ENCODE assay signal across 8 mouse cellular contexts in genomic region chr9:102719085-102719484, GRCm38 (mm10). TPM values are rescaled to one million over a fixed set of nuclear protein-coding genes. Genes with fewer than 3 reads are reported as not detected.
DNase-seq lines count a peak whose midpoint lies in the region; ATAC-seq and TF ChIP-seq lines count a peak whose summit lies in the region.

No protein-coding gene starts in this region.

- no peaks in the 10 kb centered on the region for H3K27me3 ChIP-seq in hindbrain, embryonic 13.5 days
- peaks cover 6% of the 10 kb centered on the region; the same call in 1 of the 2 replicates for H3K27me3 ChIP-seq in midbrain, embryonic 11.5 days (ENCODE audit: control insufficient read depth, insufficient read depth, low read length)

- no peak for TF ChIP-seq CTCF in bone marrow, adult 2 months (IDR thresholded peaks at IDR 0.05; ENCODE audit: control insufficient read depth, insufficient read depth, low read length)

- WGBS in bone marrow, adult 2 months: 50% methylated on average over 4 of the region's 4 CpGs
- WGBS in hindbrain, embryonic 13.5 days: 0% methylated on average over 4 of the region's 4 CpGs
- 2% methylated on average over 4 of the region's 4 CpGs for WGBS in midbrain, embryonic 11.5 days

- no peak overlapping the region for H3K27ac ChIP-seq in bone marrow, adult 2 months (ENCODE audit: control insufficient read depth, insufficient read depth, low read depth, low read length, poor library complexity)
- H3K27ac ChIP-seq in hindbrain, embryonic 13.5 days: peak overlapping the region; percentile 99
- peak overlapping the region; percentile 98; the same call in 1 of the 2 replicates for H3K27ac ChIP-seq in midbrain, embryonic 11.5 days (ENCODE audit: low read depth, low read length)

- H3K4me2 ChIP-seq in hindbrain, embryonic 13.5 days: peak overlapping the region; percentile 95
- peak overlapping the region; percentile 83 for H3K4me2 ChIP-seq in midbrain, embryonic 11.5 days

- no peak for TF ChIP-seq POLR2A in bone marrow, adult 2 months (IDR thresholded peaks at IDR 0.05; ENCODE audit: borderline replicate concordance, control insufficient read depth, low read depth, low read length)

- peaks cover 38% of the 10 kb centered on the region for H3K36me3 ChIP-seq in hindbrain, embryonic 13.5 days
- H3K36me3 ChIP-seq in midbrain, embryonic 11.5 days (ENCODE audit: control insufficient read depth, insufficient read depth, low read length): peaks cover 29% of the 10 kb centered on the region

- H3K9me3 ChIP-seq in hindbrain, embryonic 13.5 days: no peaks in the 10 kb centered on the region
- H3K9me3 ChIP-seq in midbrain, embryonic 11.5 days (ENCODE audit: control insufficient read depth, low read length): no peaks in the 10 kb centered on the region

- DNase-seq in heart, adult 11 months: peak; percentile 94
- no peak for DNase-seq in heart, postnatal 4 days
- peak; percentile 91 for DNase-seq in midbrain, embryonic 11.5 days (ENCODE audit: low spot score, missing footprints)
- no peak for DNase-seq in ovary, postnatal 14 days (ENCODE audit: low spot score)
- DNase-seq in thymus, postnatal 25 days: no peak
- DNase-seq in layer of hippocampus, adult 18-20 months (ENCODE audit: low spot score in 2 of 2): no peak

- no peak for ATAC-seq in hindbrain, embryonic 13.5 days (ENCODE audit: low FRiP score)
- no peak for ATAC-seq in midbrain, embryonic 11.5 days (ENCODE audit: low FRiP score)

- peak overlapping the region; percentile 84 for H3K4me3 ChIP-seq in bone marrow, adult 2 months (replicated peaks; ENCODE audit: control insufficient read depth, low read depth, low read length)
- peak overlapping the region; percentile 90 for H3K4me3 ChIP-seq in hindbrain, embryonic 13.5 days
- H3K4me3 ChIP-seq in midbrain, embryonic 11.5 days (ENCODE audit: low read depth, low read length): peak overlapping the region; percentile 85

- H3K4me1 ChIP-seq in bone marrow, adult 2 months (ENCODE audit: control insufficient read depth, insufficient read depth, low read length): no peaks in the 10 kb centered on the region
- H3K4me1 ChIP-seq in hindbrain, embryonic 13.5 days (replicated peaks): peaks cover 73% of the 10 kb centered on the region
- peaks cover 68% of the 10 kb centered on the region for H3K4me1 ChIP-seq in midbrain, embryonic 11.5 days (ENCODE audit: control insufficient read depth, insufficient read depth, low read length)

- peak overlapping the region; percentile 100 for H3K9ac ChIP-seq in hindbrain, embryonic 13.5 days
- peak overlapping the region; percentile 99 for H3K9ac ChIP-seq in midbrain, embryonic 11.5 days (ENCODE audit: low read length)

RNA-seq across cellular contexts. Expression of gene Amotl2, which starts 2.6 kb away (rescaled TPM):
- total RNA-seq in heart, postnatal 4 days (2021): 10 to 100 TPM; 90.0 to 91.6 TPM
- 2.1 and 26.3 TPM in 2 replicates for polyA plus RNA-seq in bone marrow, adult 2 months (2011; ENCODE audit: insufficient read depth, insufficient read length, low replicate concordance, missing spikeins)
- polyA plus RNA-seq in hindbrain, embryonic 13.5 days (2015; fragmentation: Nextera tagmentation; extraction: Ambion mirVana): 64.7 and 67.3 TPM in 2 replicates
- 47.0 and 58.0 TPM in 2 replicates for polyA plus RNA-seq in midbrain, embryonic 11.5 days (2014; fragmentation: Nextera tagmentation; extraction: Ambion mirVana)
- 10 to 100 TPM; 19.2 to 20.5 TPM for total RNA-seq in layer of hippocampus, adult 18-20 months (2021)

Comparison
In these comparisons a context has a peak if more than half of its experiments do, and no peak if none do; other contexts are left out.
1. DNase-seq: peak in heart, adult 11 months (single experiment) and midbrain, embryonic 11.5 days (single experiment); none in heart, postnatal 4 days (single experiment), ovary, postnatal 14 days (single experiment), thymus, postnatal 25 days (single experiment) and layer of hippocampus, adult 18-20 months (0 of 2).
2. Peak in every context shown above with its lines, with median percentiles within 50 percentile points of each other: H3K4me3 ChIP-seq.